8 mouse cellular contexts compared by ENCODE assay signal in genomic region chr9:25173171-25173570, GRCm38 (mm10). TPM values are rescaled to one million over a fixed set of nuclear protein-coding genes. Genes with fewer than 3 reads are reported as not detected.
DNase-seq lines count a peak whose midpoint lies in the region; ATAC-seq and TF ChIP-seq lines count a peak whose summit lies in the region.

No protein-coding gene starts in this region.

- no peak overlapping the region for H3K4me3 ChIP-seq in heart, embryonic 12.5 days
- no peak overlapping the region for H3K4me3 ChIP-seq in lung, embryonic 14.5 days (ENCODE audit: low read depth, low read length)
- no peak overlapping the region for H3K4me3 ChIP-seq in hindbrain, embryonic 13.5 days

- H3K27me3 ChIP-seq in heart, embryonic 12.5 days (replicated peaks): no peaks in the 10 kb centered on the region
- H3K27me3 ChIP-seq in lung, embryonic 14.5 days (ENCODE audit: insufficient read depth, low read length): no peaks in the 10 kb centered on the region
- no peaks in the 10 kb centered on the region for H3K27me3 ChIP-seq in hindbrain, embryonic 13.5 days

- no peaks in the 10 kb centered on the region for H3K9me3 ChIP-seq in heart, embryonic 12.5 days (replicated peaks)
- H3K9me3 ChIP-seq in lung, embryonic 14.5 days (ENCODE audit: low read depth, low read length): no peaks in the 10 kb centered on the region
- no peaks in the 10 kb centered on the region for H3K9me3 ChIP-seq in hindbrain, embryonic 13.5 days

- peak; percentile 30 for DNase-seq in cerebellum, postnatal 10 days
- no peak for DNase-seq in cerebellum, adult 8-10 months
- peak; percentile 33 for DNase-seq in 3T3-L1 (ENCODE audit: low read depth, low spot score)
- DNase-seq in lung, embryonic 14.5 days: peak; percentile 22
- no peak for DNase-seq in thymus, postnatal 0 days (ENCODE audit: low spot score)
- no peak for DNase-seq in spleen, postnatal 36 days (ENCODE audit: low spot score in 2 of 2)

- WGBS in heart, embryonic 12.5 days: 2% methylated on average over 4 of the region's 4 CpGs
- WGBS in lung, embryonic 14.5 days: 19% methylated on average over 4 of the region's 4 CpGs
- WGBS in hindbrain, embryonic 13.5 days: 77% methylated on average over 4 of the region's 4 CpGs

- no peaks in the 10 kb centered on the region for H3K36me3 ChIP-seq in heart, embryonic 12.5 days
- H3K36me3 ChIP-seq in lung, embryonic 14.5 days (ENCODE audit: insufficient read depth): no peaks in the 10 kb centered on the region
- H3K36me3 ChIP-seq in hindbrain, embryonic 13.5 days: no peaks in the 10 kb centered on the region

- H3K4me2 ChIP-seq in heart, embryonic 12.5 days: peak overlapping the region; percentile 21; the same call in 1 of the 2 replicates
- H3K4me2 ChIP-seq in lung, embryonic 14.5 days: no peak overlapping the region
- H3K4me2 ChIP-seq in hindbrain, embryonic 13.5 days: no peak overlapping the region

- peak overlapping the region; percentile 72 for H3K27ac ChIP-seq in heart, embryonic 12.5 days (ENCODE audit: poor library complexity, severe bottlenecking)
- H3K27ac ChIP-seq in lung, embryonic 14.5 days (ENCODE audit: low read depth): no peak overlapping the region; the same call in 1 of the 2 replicates
- no peak overlapping the region for H3K27ac ChIP-seq in hindbrain, embryonic 13.5 days

- H3K4me1 ChIP-seq in heart, embryonic 12.5 days (replicated peaks): peaks cover 41% of the 10 kb centered on the region
- H3K4me1 ChIP-seq in lung, embryonic 14.5 days (ENCODE audit: insufficient read depth): peaks cover 13% of the 10 kb centered on the region
- H3K4me1 ChIP-seq in hindbrain, embryonic 13.5 days (replicated peaks): 0 out of 2 replicates have a peak, but pooled peaks cover 4% of the 10 kb centered on the region

- TF ChIP-seq CTCF in lung, embryonic 14.5 days (IDR thresholded peaks at IDR 0.05; ENCODE audit: low read depth): no peak

- ATAC-seq in heart, embryonic 12.5 days (ENCODE audit: insufficient number of reproducible peaks, low FRiP score): no peak
- ATAC-seq in lung, embryonic 14.5 days (ENCODE audit: insufficient read depth): peak; percentile 60; the same call in 1 of the 2 replicates
- ATAC-seq in hindbrain, embryonic 13.5 days (ENCODE audit: low FRiP score): no peak

- no peak overlapping the region for H3K9ac ChIP-seq in heart, embryonic 12.5 days
- no peak overlapping the region for H3K9ac ChIP-seq in lung, embryonic 14.5 days
- H3K9ac ChIP-seq in hindbrain, embryonic 13.5 days: no peak overlapping the region

RNA-seq across cellular contexts. Expression of gene Herpud2, which starts 21.6 kb away (rescaled TPM):
- polyA plus RNA-seq in heart, embryonic 12.5 days (2016; fragmentation: Nextera tagmentation; extraction: Ambion mirVana): 37.0 and 38.1 TPM in 2 replicates
- polyA plus RNA-seq in lung, embryonic 14.5 days (2014; fragmentation: Nextera tagmentation; extraction: Ambion mirVana): 31.1 and 34.3 TPM in 2 replicates
- 33.5 and 35.6 TPM in 2 replicates for polyA plus RNA-seq in hindbrain, embryonic 13.5 days (2015; fragmentation: Nextera tagmentation; extraction: Ambion mirVana)
- 23.4 and 30.4 TPM in 2 replicates for polyA plus RNA-seq in thymus, postnatal 0 days (2015; fragmentation: Nextera tagmentation; extraction: Ambion mirVana)

Comparison
In these comparisons a context has a peak if more than half of its experiments do, and no peak if none do; other contexts are left out.
1. DNase-seq: peak in cerebellum, postnatal 10 days (2 of 2), 3T3-L1 (single experiment) and lung, embryonic 14.5 days (single experiment); none in cerebellum, adult 8-10 months (single experiment), thymus, postnatal 0 days (single experiment) and spleen, postnatal 36 days (0 of 2).